Mouse (Mus musculus): ENCODE measurements around the gene Cd274. TPM values are rescaled to one million over a fixed set of nuclear protein-coding genes. Genes with fewer than 3 reads are reported as not detected.

The Cd274 gene
- polyA plus RNA-seq (2014; fragmentation: Nextera tagmentation; extraction: Ambion mirVana), result 0.48 and 0.62 TPM in 2 replicates

DNA sequence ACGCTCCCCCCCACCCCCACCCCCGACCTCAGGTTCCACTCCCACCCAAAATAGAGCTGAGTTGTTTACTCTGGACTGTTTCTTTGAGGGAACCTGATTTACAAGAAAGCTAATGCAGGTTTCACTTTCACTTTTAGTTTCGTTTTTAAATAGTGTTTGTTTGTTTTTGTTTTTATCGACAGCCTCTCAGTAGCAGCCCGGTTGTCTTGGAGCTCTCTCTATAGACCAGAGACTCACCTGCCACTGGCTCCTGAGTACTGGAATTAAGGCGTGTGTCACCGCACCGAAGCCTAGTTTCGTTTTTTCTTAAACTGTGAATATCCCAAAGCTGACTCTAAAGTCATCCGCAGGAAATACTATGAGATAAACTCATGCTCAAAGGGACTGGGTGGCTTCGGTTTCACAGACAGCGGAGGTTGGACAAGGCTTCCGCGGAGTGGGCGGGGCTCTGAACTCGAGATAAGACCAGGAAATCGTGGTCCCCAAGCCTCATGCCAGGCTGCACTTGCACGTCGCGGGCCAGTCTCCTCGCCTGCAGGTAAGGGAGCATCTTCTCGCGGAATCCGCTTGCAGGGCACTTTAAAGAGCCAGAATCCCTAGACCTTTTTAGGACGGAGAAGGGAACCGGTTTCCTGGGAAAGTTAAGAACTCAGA, at the start of gene Cd274, which contains the start of gene Plgrkt:
TSS of gene Cd274 (plus strand) at position 487 of the 654 bp plus-strand sequence.
TSS of gene Plgrkt (minus strand) at position 422 of the 654 bp plus-strand sequence.
- peak; percentile 68; the same call in 1 of the 2 replicates for ATAC-seq (replicated peaks; ENCODE audit: insufficient number of reproducible peaks, low FRiP score, low TSS enrichment)
- Histone ChIP-seq H3K4me3 (ENCODE audit: low read depth, low read length) (peak within 1 kb of the TSS; percentile 60), H3K9ac (ENCODE audit: low read depth, low read length) (peak within 1 kb of the TSS; percentile 25), H3K4me1 (ENCODE audit: control insufficient read depth, insufficient read depth, low read length) (peaks cover 5% of the 10 kb centered on the region; the same call in 1 of the 2 replicates), H3K9me3 (replicated peaks; ENCODE audit: control insufficient read depth, low read length) (no peaks in the 10 kb centered on the region), H3K27ac (ENCODE audit: low read depth, low read length) (no peak within 1 kb of the TSS), H3K36me3 (ENCODE audit: control insufficient read depth, insufficient read depth, low read length) (no peaks in the 10 kb centered on the region), H3K27me3 (ENCODE audit: control insufficient read depth, insufficient read depth, low read length) (peaks cover 4% of the 10 kb centered on the region; the same call in 1 of the 2 replicates), H3K4me2 (peak within 1 kb of the TSS; percentile 74)
- 2% methylated on average over 26 of the region's 26 CpGs for WGBS (ENCODE audit: insufficient replicate concordance)

GRCm38 (mm10) chr19:29323416-29324049, 43.7 kb upstream of the Cd274 start:
- H3K4me2 ChIP-seq, result no peak overlapping the region
- 76% methylated on average over 8 of the region's 8 CpGs for WGBS (ENCODE audit: insufficient replicate concordance)

GRCm38 (mm10) chr19:29325053-29325851, 42.0 kb upstream of the Cd274 start, which contains the start of gene Insl6:
Insl6 (minus strand) TSS chr19:29325356.
- ATAC-seq (replicated peaks; ENCODE audit: insufficient number of reproducible peaks, low FRiP score, low TSS enrichment), result peak; percentile 89
- H3K36me3 ChIP-seq (ENCODE audit: control insufficient read depth, insufficient read depth, low read length), result no peaks in the 10 kb centered on the region
- no peaks in the 10 kb centered on the region for H3K4me1 ChIP-seq (ENCODE audit: control insufficient read depth, insufficient read depth, low read length)
- peak within 1 kb of the TSS; percentile 39; the same call in 1 of the 2 replicates for H3K9ac ChIP-seq (ENCODE audit: low read depth, low read length)
- H3K4me2 ChIP-seq, result peak within 1 kb of the TSS; percentile 59
- H3K27me3 ChIP-seq (ENCODE audit: control insufficient read depth, insufficient read depth, low read length), result no peaks in the 10 kb centered on the region
- 0 out of 2 replicates have a peak within 1 kb of the TSS, but pooled peaks have one; percentile 5 for H3K27ac ChIP-seq (ENCODE audit: low read depth, low read length)
- H3K4me3 ChIP-seq (ENCODE audit: low read depth, low read length), result peak within 1 kb of the TSS; percentile 31
- no peaks in the 10 kb centered on the region for H3K9me3 ChIP-seq (replicated peaks; ENCODE audit: control insufficient read depth, low read length)
- 5% methylated on average over 26 of the region's 31 CpGs for WGBS (ENCODE audit: insufficient replicate concordance)

More at GRCm38 (mm10) chr19:29323416-29324049, 43.7 kb upstream of the Cd274 start:
- H3K4me3 ChIP-seq (ENCODE audit: low read depth, low read length), result no peak overlapping the region
- H3K36me3 ChIP-seq (ENCODE audit: control insufficient read depth, insufficient read depth, low read length), result no peaks in the 10 kb centered on the region
- H3K9ac ChIP-seq (ENCODE audit: low read depth, low read length), result no peak overlapping the region
- no peaks in the 10 kb centered on the region for H3K4me1 ChIP-seq (ENCODE audit: control insufficient read depth, insufficient read depth, low read length)
- no peak overlapping the region for H3K27ac ChIP-seq (ENCODE audit: low read depth, low read length)
- no peaks in the 10 kb centered on the region for H3K9me3 ChIP-seq (replicated peaks; ENCODE audit: control insufficient read depth, low read length)
- H3K27me3 ChIP-seq (ENCODE audit: control insufficient read depth, insufficient read depth, low read length), result no peaks in the 10 kb centered on the region
- no peak for ATAC-seq (replicated peaks; ENCODE audit: insufficient number of reproducible peaks, low FRiP score, low TSS enrichment)

- peak overlapping the region; percentile 31 for H3K4me3 ChIP-seq (ENCODE audit: low read depth, low read length)
- WGBS (ENCODE audit: insufficient replicate concordance), result 62% methylated on average over 9 of the region's 9 CpGs
- no peak for ATAC-seq (replicated peaks; ENCODE audit: insufficient number of reproducible peaks, low FRiP score, low TSS enrichment)
- no peak overlapping the region for H3K9ac ChIP-seq (ENCODE audit: low read depth, low read length)
- no peaks in the 10 kb centered on the region for H3K36me3 ChIP-seq (ENCODE audit: control insufficient read depth, insufficient read depth, low read length)
- H3K27ac ChIP-seq (ENCODE audit: low read depth, low read length), result 0 out of 2 replicates have a peak overlapping the region, but pooled peaks have one; percentile 5
- H3K9me3 ChIP-seq (replicated peaks; ENCODE audit: control insufficient read depth, low read length), result no peaks in the 10 kb centered on the region
- no peaks in the 10 kb centered on the region for H3K27me3 ChIP-seq (ENCODE audit: control insufficient read depth, insufficient read depth, low read length)
- no peaks in the 10 kb centered on the region for H3K4me1 ChIP-seq (ENCODE audit: control insufficient read depth, insufficient read depth, low read length)
- peak overlapping the region; percentile 59 for H3K4me2 ChIP-seq
These were observed 41.4 kb upstream of the Cd274 start for GRCm38 (mm10) chr19:29325852-29326180.

DNA sequence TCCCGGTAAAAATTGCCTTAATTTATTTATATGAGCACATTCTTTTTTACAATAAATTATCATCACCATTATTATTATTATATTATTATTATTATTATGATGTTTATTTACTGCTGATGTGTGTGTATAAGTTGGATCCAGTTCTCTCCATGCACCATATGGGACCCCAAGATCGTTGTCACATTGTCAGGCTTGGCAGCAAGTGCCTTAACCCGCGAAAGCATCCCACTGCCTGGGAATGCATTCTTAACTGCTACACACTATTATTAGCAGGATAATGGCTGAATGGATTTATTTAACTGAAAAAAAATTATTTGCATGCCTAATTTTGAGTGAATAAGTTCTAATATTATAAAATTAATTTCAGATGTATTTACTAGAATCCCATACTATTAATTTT, 40.9 kb upstream of the Cd274 start:
- H3K36me3 ChIP-seq (ENCODE audit: control insufficient read depth, insufficient read depth, low read length), result no peaks in the 10 kb centered on the region
- ATAC-seq (replicated peaks; ENCODE audit: insufficient number of reproducible peaks, low FRiP score, low TSS enrichment), result no peak
- H3K4me1 ChIP-seq (ENCODE audit: control insufficient read depth, insufficient read depth, low read length), result no peaks in the 10 kb centered on the region
- no peak overlapping the region for H3K27ac ChIP-seq (ENCODE audit: low read depth, low read length)
- no peaks in the 10 kb centered on the region for H3K9me3 ChIP-seq (replicated peaks; ENCODE audit: control insufficient read depth, low read length)
- H3K9ac ChIP-seq (ENCODE audit: low read depth, low read length), result no peak overlapping the region
- no peak overlapping the region for H3K4me2 ChIP-seq
- H3K4me3 ChIP-seq (ENCODE audit: low read depth, low read length), result no peak overlapping the region
- no peaks in the 10 kb centered on the region for H3K27me3 ChIP-seq (ENCODE audit: control insufficient read depth, insufficient read depth, low read length)
- whole genome bisulfite sequencing (ENCODE audit: insufficient replicate concordance), result 91% methylated on average over 4 of the region's 4 CpGs

- H3K27me3 ChIP-seq (ENCODE audit: control insufficient read depth, insufficient read depth, low read length), result no peaks in the 10 kb centered on the region
- ATAC-seq (replicated peaks; ENCODE audit: insufficient number of reproducible peaks, low FRiP score, low TSS enrichment), result no peak
- 74% methylated on average over 13 of the region's 13 CpGs for WGBS (ENCODE audit: insufficient replicate concordance)
These were observed 40.3 kb upstream of the Cd274 start for GRCm38 (mm10) chr19:29326822-29327552.

DNA sequence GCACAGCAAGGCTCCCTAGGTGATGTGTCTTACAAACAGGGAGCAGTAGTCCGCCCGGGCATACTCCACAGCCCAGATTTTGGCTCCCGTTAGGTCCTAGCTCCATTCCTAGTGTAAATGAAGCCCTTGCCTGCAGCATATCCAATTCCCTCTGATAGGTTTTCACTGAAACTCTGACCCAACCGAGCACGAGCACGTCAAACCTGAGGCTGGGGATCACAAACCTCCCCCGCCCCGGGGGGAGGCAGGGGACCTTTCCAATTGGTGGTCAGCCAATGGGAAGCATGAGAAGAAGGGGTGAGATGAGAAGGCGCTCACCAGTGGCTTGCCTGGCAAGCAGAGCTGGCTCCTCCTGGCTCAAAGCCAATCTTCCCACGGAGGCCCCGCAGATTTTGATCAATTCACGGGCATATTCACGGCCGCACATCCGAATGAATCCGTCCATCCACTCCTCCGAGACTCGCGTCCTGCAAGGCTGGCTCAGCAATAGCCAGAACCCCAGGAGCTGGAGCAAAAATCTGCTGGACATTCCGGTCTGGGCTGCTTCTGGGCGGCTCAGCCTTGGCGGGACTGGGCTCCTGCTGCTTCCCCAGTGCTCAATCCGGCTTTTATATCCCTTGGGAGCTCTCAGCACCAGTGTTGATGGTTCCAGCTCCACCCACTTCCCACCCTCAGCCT, 33.0 kb upstream of the Cd274 start, which contains the start of gene Rln1:
TSS of gene Rln1 (minus strand) at position 603 of the 678 bp plus-strand sequence.
- Histone ChIP-seq H3K36me3 (ENCODE audit: control insufficient read depth, insufficient read depth, low read length) (no peaks in the 10 kb centered on the region), H3K4me2 (peak within 1 kb of the TSS; percentile 82), H3K4me1 (ENCODE audit: control insufficient read depth, insufficient read depth, low read length) (no peaks in the 10 kb centered on the region), H3K4me3 (ENCODE audit: low read depth, low read length) (peak within 1 kb of the TSS; percentile 47), H3K27ac (ENCODE audit: low read depth, low read length) (no peak within 1 kb of the TSS), H3K27me3 (ENCODE audit: control insufficient read depth, insufficient read depth, low read length) (no peaks in the 10 kb centered on the region), H3K9me3 (replicated peaks; ENCODE audit: control insufficient read depth, low read length) (no peaks in the 10 kb centered on the region), H3K9ac (ENCODE audit: low read depth, low read length) (peak within 1 kb of the TSS; percentile 63)
- no peak for ATAC-seq (replicated peaks; ENCODE audit: insufficient number of reproducible peaks, low FRiP score, low TSS enrichment)
- WGBS (ENCODE audit: insufficient replicate concordance), result 2% methylated on average over 23 of the region's 23 CpGs

More at GRCm38 (mm10) chr19:29326822-29327552, 40.3 kb upstream of the Cd274 start:
- no peaks in the 10 kb centered on the region for H3K9me3 ChIP-seq (replicated peaks; ENCODE audit: control insufficient read depth, low read length)
- no peak overlapping the region for H3K4me2 ChIP-seq
- H3K4me1 ChIP-seq (ENCODE audit: control insufficient read depth, insufficient read depth, low read length), result no peaks in the 10 kb centered on the region
- no peaks in the 10 kb centered on the region for H3K36me3 ChIP-seq (ENCODE audit: control insufficient read depth, insufficient read depth, low read length)
- H3K9ac ChIP-seq (ENCODE audit: low read depth, low read length), result no peak overlapping the region
- H3K4me3 ChIP-seq (ENCODE audit: low read depth, low read length), result no peak overlapping the region
- no peak overlapping the region for H3K27ac ChIP-seq (ENCODE audit: low read depth, low read length)
